Mouse (Mus musculus) heart, adult 11 months (tissue): ENCODE measurements around the gene Lrp5.
"Not testable (repeated sequence)": the region's sequence is repeated elsewhere in the genome, so short reads cannot be mapped to it uniquely, and the experiment has no call there.

Experiments used
- DNase-seq: peaks from one replicate; pipeline ENCODE4 v3.0.0; 2022

Gene Lrp5

GRCm38 (mm10) chr19:3695006-3695405, 8.6 kb upstream of the Lrp5 start:
- no peak for DNase-seq

- DNase-seq = no peak
Observed at GRCm38 (mm10) chr19:3694476-3694875, 8.1 kb upstream of the Lrp5 start.

GRCm38 (mm10) chr19:3692414-3693145, 6.2 kb upstream of the Lrp5 start:
- no peak for DNase-seq

- no peak for DNase-seq
Observed at GRCm38 (mm10) chr19:3691337-3691736, 5.0 kb upstream of the Lrp5 start.

GRCm38 (mm10) chr19:3687676-3688171, 1.4 kb upstream of the Lrp5 start:
- peak; percentile 98 for DNase-seq

- peak; percentile 96 for DNase-seq
Observed at GRCm38 (mm10) chr19:3685611-3686214, 651 bp downstream of the Lrp5 start.

GRCm38 (mm10) chr19:3684957-3685580, 1.3 kb downstream of the Lrp5 start:
- DNase-seq = peak; percentile 94

GRCm38 (mm10) chr19:3684414-3684813, 1.9 kb downstream of the Lrp5 start:
- peak; percentile 92 for DNase-seq

GRCm38 (mm10) chr19:3681310-3681934, 4.9 kb downstream of the Lrp5 start:
- peak; percentile 99 for DNase-seq

- DNase-seq = peak; percentile 97
Observed at GRCm38 (mm10) chr19:3680732-3681131, 5.6 kb downstream of the Lrp5 start.

- DNase-seq = peak; percentile 98
Observed at GRCm38 (mm10) chr19:3674122-3674855, 12.1 kb downstream of the Lrp5 start.

- no peak for DNase-seq
Observed at GRCm38 (mm10) chr19:3673149-3673548, 13.2 kb downstream of the Lrp5 start.

- peak; percentile 98 for DNase-seq
Observed at GRCm38 (mm10) chr19:3669100-3669499, 17.3 kb downstream of the Lrp5 start.

GRCm38 (mm10) chr19:3668551-3668950, 17.8 kb downstream of the Lrp5 start:
- peak; percentile 95 for DNase-seq

GRCm38 (mm10) chr19:3667979-3668378, 18.4 kb downstream of the Lrp5 start:
- DNase-seq = peak; percentile 90

GRCm38 (mm10) chr19:3667155-3667895, 19.0 kb downstream of the Lrp5 start:
- peak; percentile 96 for DNase-seq

- peak; percentile 91 for DNase-seq
Observed at GRCm38 (mm10) chr19:3666632-3667031, 19.7 kb downstream of the Lrp5 start.

- DNase-seq = peak; percentile 96
Observed at GRCm38 (mm10) chr19:3665510-3665909, 20.9 kb downstream of the Lrp5 start.

GRCm38 (mm10) chr19:3657947-3658346, 28.4 kb downstream of the Lrp5 start:
- no peak for DNase-seq

GRCm38 (mm10) chr19:3657065-3657464, 29.3 kb downstream of the Lrp5 start:
- not testable (repeated sequence) for DNase-seq

- DNase-seq = no peak
Observed at GRCm38 (mm10) chr19:3656144-3656543, 30.2 kb downstream of the Lrp5 start.

- no peak for DNase-seq
Observed at GRCm38 (mm10) chr19:3654940-3655339, 31.4 kb downstream of the Lrp5 start.
